Mouse (Mus musculus): ENCODE data around the gene Kat2a. TPM values are rescaled to one million over a fixed set of nuclear protein-coding genes. Genes with fewer than 3 reads are reported as not detected.

The Kat2a gene
- polyA plus RNA-seq, 1 experiment from 2014 or later: 53.1 TPM

DNA sequence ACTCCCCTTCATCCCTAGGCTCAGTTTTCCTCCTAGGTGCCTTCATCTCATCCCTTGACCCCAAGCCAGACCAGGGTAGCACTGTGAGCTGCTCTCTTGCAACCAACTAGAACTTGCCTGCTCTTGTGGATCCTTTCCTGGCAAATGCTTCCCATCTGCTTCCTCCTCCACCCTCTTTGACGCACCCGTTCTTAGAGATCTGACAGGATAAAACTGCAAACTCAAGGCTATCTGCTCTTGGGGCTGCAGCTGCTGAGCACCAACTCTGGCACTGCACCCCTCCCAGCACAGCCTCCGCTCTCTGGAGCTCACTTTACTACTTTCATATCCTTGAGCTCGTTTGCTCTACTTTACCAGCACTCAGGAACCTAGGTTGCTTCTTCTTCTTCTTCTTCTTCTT, 36.4 kb upstream of the Kat2a start:
- no peaks in the 10 kb centered on the region for H3K27me3 ChIP-seq
- H3K9me3 ChIP-seq: no peaks in the 10 kb centered on the region
- no peaks in the 10 kb centered on the region for H3K4me1 ChIP-seq
- H3K27ac ChIP-seq (replicated peaks): no peak overlapping the region
- no peak for ATAC-seq (replicated peaks)
- H3K9ac ChIP-seq (replicated peaks): no peak overlapping the region
- 85% methylated on average over 4 of the region's 4 CpGs for WGBS
- no peak overlapping the region for H3K4me2 ChIP-seq (replicated peaks)
- no peak overlapping the region for H3K4me3 ChIP-seq
- H3K36me3 ChIP-seq: peaks cover 3% of the 10 kb centered on the region; the same call in 1 of the 2 replicates

DNA sequence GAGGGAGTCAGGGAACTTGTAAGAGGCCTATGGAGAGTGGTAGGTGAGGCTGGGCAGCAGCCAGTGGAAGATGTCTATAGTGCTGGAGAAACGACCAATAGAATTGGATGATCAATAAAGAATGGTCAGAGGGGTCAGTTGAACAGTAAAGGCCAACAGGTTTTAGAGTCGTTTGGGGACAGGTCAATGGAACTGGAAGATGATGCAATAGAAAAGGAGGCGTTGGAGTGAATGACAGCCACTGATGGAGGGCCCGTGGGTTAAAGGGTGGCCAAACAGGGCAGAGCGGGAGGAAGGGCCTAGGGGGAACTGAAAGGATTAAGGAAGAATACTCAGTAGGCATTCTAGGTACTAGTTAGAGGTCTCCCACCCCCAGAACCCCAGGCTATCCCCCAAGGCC, 34.8 kb upstream of the Kat2a start:
- Histone ChIP-seq H3K9me3 (no peaks in the 10 kb centered on the region), H3K9ac (replicated peaks) (no peak overlapping the region), H3K27me3 (no peaks in the 10 kb centered on the region), H3K27ac (replicated peaks) (no peak overlapping the region), H3K4me2 (replicated peaks) (no peak overlapping the region), H3K4me1 (no peaks in the 10 kb centered on the region), H3K36me3 (peaks cover 3% of the 10 kb centered on the region; the same call in 1 of the 2 replicates), H3K4me3 (no peak overlapping the region)
- 72% methylated on average over 5 of the region's 5 CpGs for WGBS
- no peak for ATAC-seq (replicated peaks)

DNA sequence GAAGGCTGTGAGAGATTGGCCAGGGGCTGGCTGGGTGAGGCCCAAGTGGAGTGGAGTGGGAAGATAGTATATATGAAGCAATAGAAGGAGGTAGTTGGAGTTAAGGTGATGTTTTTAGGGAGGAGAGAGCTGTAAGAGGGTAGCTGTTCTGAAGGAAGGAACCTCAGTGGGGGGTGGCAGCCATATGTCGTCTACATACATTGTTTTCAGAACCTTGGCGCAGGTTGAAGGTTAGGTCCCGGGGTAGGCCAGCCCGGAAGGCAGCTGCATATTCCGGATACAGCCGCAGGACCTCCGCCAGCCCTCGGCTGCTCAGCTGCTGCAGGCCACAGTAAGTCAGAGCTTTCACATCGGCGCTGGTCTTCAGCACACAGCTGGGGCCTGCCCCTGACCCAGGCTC, 34.3 kb upstream of the Kat2a start:
- Histone ChIP-seq H3K4me1 (no peaks in the 10 kb centered on the region), H3K27ac (replicated peaks) (no peak overlapping the region), H3K9ac (replicated peaks) (no peak overlapping the region), H3K4me2 (replicated peaks) (no peak overlapping the region), H3K27me3 (no peaks in the 10 kb centered on the region), H3K9me3 (no peaks in the 10 kb centered on the region), H3K4me3 (no peak overlapping the region), H3K36me3 (peaks cover 2% of the 10 kb centered on the region; the same call in 1 of the 2 replicates)
- 86% methylated on average over 10 of the region's 10 CpGs for WGBS
- no peak for ATAC-seq (replicated peaks)

DNA sequence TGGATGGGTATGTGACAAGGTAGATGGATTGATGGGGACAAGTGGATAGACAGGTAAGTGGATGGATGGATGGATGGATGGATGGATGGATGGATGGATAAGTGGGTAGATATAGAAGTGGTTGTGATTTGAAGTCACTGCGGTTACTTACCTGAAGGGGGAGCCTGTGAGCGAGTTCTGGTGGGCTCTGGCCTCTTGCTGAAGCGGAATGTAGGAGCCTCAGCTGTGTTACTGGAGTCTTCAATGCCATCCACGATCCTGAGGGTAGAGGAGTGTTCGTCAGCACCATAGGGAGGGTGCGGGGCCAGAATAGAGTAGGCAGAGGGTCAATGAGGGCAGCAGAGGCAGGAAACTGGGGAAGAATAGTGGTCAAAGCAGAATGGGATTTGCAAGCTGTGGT, 32.8 kb upstream of the Kat2a start:
- Histone ChIP-seq H3K4me1 (no peaks in the 10 kb centered on the region), H3K9me3 (no peaks in the 10 kb centered on the region), H3K36me3 (no peaks in the 10 kb centered on the region), H3K27ac (replicated peaks) (no peak overlapping the region), H3K4me3 (no peak overlapping the region), H3K4me2 (replicated peaks) (no peak overlapping the region), H3K9ac (replicated peaks) (no peak overlapping the region), H3K27me3 (no peaks in the 10 kb centered on the region)
- WGBS: 14% methylated on average over 6 of the region's 6 CpGs
- no peak for ATAC-seq (replicated peaks)

DNA sequence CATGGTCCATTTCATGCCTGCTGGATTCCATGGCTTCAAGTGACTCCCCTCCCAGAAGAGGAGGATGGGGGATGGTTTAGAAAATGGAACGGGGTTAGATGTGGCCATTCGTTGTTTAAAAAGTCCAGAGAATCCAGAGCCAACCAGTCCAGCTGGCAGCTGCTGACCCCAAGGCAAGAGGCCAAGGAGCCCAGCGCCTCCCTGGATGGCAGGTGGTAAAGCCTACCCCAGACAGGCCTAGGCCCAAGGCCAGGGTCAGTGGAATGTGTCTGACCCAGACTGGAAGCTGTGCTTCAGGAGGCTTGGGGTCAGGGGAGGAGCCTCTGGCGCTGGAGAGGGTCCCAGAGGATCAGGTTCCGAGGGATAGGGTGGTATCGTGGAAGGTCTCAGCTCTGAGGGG, 29.1 kb upstream of the Kat2a start:
- no peak overlapping the region for H3K9ac ChIP-seq (replicated peaks)
- H3K4me3 ChIP-seq: no peak overlapping the region
- no peaks in the 10 kb centered on the region for H3K9me3 ChIP-seq
- H3K4me2 ChIP-seq (replicated peaks): no peak overlapping the region
- H3K36me3 ChIP-seq: no peaks in the 10 kb centered on the region
- H3K27me3 ChIP-seq: no peaks in the 10 kb centered on the region
- 82% methylated on average over 6 of the region's 6 CpGs for WGBS
- H3K4me1 ChIP-seq: peaks cover 17% of the 10 kb centered on the region
- no peak for ATAC-seq (replicated peaks)
- no peak overlapping the region for H3K27ac ChIP-seq (replicated peaks)

DNA sequence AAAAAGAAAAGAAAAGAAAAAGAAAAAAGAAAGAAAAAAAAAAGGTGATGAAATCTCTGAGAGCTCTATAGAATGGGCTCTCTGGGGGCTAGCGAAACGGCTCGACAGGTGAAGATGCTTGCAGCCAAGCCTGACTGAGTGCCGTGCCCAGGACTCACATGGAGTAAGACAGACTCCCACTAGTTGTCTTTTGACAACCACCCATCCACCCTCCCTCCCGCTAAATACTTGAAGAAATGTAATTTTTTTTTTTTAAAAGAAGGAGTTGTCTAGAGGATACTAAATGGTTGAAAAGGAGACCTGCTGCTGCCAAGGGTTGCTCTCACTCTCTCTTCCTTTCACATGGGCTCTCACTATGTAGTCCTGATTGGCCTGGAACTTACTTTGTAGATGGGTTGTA, 26.5 kb upstream of the Kat2a start:
- ATAC-seq (replicated peaks): peak; percentile 17; the same call in 1 of the 2 replicates
- Histone ChIP-seq H3K27ac (replicated peaks) (peak overlapping the region; percentile 88), H3K4me2 (replicated peaks) (peak overlapping the region; percentile 83), H3K4me1 (peaks cover 22% of the 10 kb centered on the region), H3K36me3 (no peaks in the 10 kb centered on the region), H3K9me3 (no peaks in the 10 kb centered on the region), H3K27me3 (no peaks in the 10 kb centered on the region), H3K4me3 (peak overlapping the region; percentile 72), H3K9ac (replicated peaks) (peak overlapping the region; percentile 64)
- WGBS: 8% methylated on average over 5 of the region's 5 CpGs

DNA sequence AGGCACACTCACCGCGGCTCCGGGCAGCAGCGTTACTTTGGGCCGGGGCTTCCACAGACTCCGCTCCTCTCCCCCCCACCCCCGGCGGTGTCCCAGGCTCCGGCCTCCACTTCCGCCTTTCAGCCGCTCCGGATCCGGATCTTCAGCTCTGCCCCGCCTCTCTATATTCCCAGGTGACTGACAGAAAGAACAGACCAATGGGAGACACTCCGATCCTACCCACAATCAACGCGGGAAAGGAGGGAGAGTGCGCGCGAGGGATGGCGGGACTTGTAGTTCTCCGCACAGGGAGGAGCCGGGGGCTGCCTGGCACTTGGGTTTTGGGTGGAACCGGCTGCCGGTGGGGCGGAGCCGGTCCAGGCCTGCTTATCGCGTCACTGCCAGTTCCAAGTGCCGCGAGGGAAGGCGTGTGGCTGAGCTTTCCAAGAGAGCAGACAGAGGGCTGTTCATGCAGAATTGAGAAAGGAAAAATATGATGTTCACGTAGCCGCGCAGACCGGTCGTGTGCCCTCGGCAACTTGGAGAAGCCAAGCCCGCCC, 25.9 kb upstream of the Kat2a start, which contains the start of gene Rab5c:
Gene Rab5c, minus strand, starts transcription at position 150 of the 539 bp plus-strand sequence.
- Histone ChIP-seq H3K36me3 (peaks cover 1% of the 10 kb centered on the region; the same call in 1 of the 2 replicates), H3K4me3 (peak within 1 kb of the TSS; percentile 72), H3K27me3 (no peaks in the 10 kb centered on the region), H3K9me3 (no peaks in the 10 kb centered on the region), H3K27ac (replicated peaks) (peak within 1 kb of the TSS; percentile 88), H3K9ac (replicated peaks) (peak within 1 kb of the TSS; percentile 88), H3K4me2 (replicated peaks) (peak within 1 kb of the TSS; percentile 83), H3K4me1 (peaks cover 22% of the 10 kb centered on the region)
- under 1% methylated on average over 39 of the region's 39 CpGs for WGBS
- ATAC-seq (replicated peaks): peak; percentile 100

DNA sequence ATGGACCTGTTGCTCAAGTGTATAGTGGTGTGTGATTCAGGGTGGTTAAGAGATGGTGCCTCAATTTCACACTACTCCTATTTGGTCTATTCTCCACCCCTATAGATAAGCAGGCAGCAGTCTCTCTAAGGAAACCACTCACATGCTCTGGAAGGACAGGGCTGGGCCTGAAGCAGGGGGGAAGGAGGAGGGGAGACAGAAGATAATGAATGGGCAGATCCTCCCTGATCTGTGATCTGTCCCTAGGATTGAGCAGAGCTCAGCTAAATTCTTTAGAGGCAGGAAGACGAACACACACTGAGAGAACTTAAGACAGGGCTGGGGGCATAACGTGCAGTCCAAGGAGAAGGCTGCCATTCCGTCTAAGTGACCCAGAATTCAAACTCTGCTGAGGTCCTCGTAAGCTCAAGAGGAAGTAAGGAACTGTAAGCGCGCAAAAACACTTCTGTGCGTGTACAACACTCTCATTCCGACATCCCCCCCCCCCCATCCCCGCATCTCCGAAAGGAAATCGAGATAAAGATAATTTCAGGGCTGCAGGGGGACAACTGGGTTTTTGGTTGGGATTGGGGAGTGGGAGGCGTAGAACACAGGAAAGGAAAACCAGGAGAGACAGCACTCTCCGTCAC, 25.0 kb upstream of the Kat2a start:
- Histone ChIP-seq H3K4me2 (replicated peaks) (peak overlapping the region; percentile 83), H3K4me1 (peaks cover 22% of the 10 kb centered on the region), H3K9me3 (no peaks in the 10 kb centered on the region), H3K9ac (replicated peaks) (peak overlapping the region; percentile 88), H3K27me3 (no peaks in the 10 kb centered on the region), H3K27ac (replicated peaks) (peak overlapping the region; percentile 57), H3K4me3 (peak overlapping the region; percentile 72), H3K36me3 (peaks cover 3% of the 10 kb centered on the region)
- ATAC-seq (replicated peaks): no peak
- WGBS: 3% methylated on average over 13 of the region's 13 CpGs

DNA sequence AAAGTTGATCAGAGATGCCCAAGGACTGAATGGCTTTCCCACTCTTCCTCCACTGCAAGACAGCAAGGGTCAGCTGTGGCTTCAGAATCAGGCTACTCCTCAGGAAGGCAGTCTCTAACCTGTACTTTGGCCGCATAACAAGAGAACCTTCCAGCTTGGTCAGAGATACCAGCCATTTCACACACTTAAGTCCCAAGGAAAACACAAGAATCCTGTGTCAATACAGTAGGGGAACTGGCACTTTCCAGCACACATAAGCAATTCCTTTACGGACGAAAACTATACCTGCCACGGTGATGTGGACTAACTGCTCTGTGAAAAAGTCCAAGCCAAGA, 24.4 kb upstream of the Kat2a start:
- peak overlapping the region; percentile 83 for H3K4me2 ChIP-seq (replicated peaks)
- WGBS: 80% methylated on average over 4 of the region's 4 CpGs
- ATAC-seq (replicated peaks): no peak
- H3K4me3 ChIP-seq: peak overlapping the region; percentile 72
- H3K36me3 ChIP-seq: peaks cover 3% of the 10 kb centered on the region
- H3K27ac ChIP-seq (replicated peaks): no peak overlapping the region
- no peaks in the 10 kb centered on the region for H3K27me3 ChIP-seq
- H3K9me3 ChIP-seq: no peaks in the 10 kb centered on the region
- H3K4me1 ChIP-seq: peaks cover 22% of the 10 kb centered on the region
- peak overlapping the region; percentile 88 for H3K9ac ChIP-seq (replicated peaks)

DNA sequence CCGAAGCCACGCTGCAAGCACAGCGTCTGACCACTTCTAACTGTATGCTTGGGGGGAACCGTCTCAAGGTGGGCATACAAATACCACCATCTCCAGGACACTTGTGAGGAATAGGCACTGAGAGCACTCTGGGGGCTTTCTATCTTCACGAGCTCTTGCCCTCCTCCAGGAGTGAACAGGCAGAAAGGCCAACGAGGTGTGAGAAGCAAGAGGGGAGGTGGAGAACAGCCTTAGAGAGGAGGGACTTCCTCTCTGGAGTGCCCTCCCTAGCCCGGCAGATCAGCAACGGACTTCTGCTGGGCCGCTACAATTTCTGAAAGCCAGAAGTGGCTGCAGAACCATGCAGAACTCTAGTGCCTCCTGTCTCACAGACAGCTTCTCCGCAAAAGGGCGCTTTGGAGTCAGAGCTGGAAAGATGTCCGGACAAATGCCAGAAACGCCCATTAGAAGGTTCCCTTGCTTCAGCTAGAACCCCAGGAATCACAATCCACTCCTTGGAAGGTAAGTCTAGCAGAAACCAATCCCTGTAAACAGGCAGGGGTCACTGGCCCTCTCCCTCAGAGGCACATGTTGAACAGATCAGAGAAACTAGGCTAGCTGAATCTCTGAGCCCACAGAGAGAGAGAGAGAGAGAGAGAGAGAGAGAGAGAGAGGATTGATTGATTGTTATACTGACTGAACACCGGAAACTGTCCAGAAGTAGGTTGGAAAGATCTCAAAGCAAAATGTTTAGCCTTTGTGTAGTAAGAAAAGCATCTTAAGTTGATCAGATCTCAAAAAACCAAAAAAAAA, 23.9 kb upstream of the Kat2a start:
- H3K4me2 ChIP-seq (replicated peaks): peak overlapping the region; percentile 83; the same call in 1 of the 2 replicates
- H3K4me3 ChIP-seq: peak overlapping the region; percentile 72
- peaks cover 3% of the 10 kb centered on the region for H3K36me3 ChIP-seq
- no peak for ATAC-seq (replicated peaks)
- H3K9ac ChIP-seq (replicated peaks): 0 out of 2 replicates have a peak overlapping the region, but pooled peaks have one; percentile 88
- H3K9me3 ChIP-seq: no peaks in the 10 kb centered on the region
- H3K27ac ChIP-seq (replicated peaks): no peak overlapping the region
- H3K4me1 ChIP-seq: peaks cover 22% of the 10 kb centered on the region
- WGBS: 83% methylated on average over 14 of the region's 14 CpGs
- H3K27me3 ChIP-seq: no peaks in the 10 kb centered on the region

DNA sequence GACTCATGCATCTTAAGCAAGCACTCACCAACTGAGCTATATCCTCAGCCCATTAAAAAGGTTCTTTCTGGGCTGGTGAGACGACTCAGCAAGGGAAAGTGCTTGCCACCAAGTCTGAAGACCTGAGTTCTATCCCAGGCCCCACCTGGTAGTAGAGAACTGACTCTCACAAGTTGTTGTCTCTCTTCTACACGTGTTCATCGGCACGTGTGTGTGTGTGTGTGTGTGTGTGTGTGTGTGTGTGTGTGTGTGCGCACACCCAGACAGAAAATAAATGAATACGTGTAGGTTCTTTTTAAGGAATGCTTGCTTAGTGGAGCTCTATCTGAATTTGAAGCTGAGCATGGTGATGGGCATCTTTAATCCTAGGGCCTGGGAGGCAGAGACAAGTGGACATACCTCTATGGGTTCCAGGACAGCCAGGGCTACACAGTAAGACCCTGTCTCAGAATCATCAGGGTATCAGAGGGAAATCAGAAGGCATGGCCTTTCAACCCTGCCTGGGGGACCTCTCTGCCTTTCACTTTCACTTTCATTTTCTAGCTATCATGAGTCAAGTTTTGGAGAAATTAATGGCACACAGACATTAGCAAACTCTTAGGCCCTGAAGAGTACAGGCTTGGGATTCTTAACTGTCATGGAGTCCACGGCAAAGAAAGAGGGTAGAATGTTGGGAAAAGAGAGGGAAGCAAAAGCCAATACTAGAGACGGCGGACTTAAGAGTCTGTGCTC, 23.0 kb upstream of the Kat2a start:
- no peak overlapping the region for H3K4me2 ChIP-seq (replicated peaks)
- no peak overlapping the region for H3K4me3 ChIP-seq
- WGBS: 93% methylated on average over 9 of the region's 9 CpGs
- no peaks in the 10 kb centered on the region for H3K27me3 ChIP-seq
- no peak for ATAC-seq (replicated peaks)
- H3K9me3 ChIP-seq: no peaks in the 10 kb centered on the region
- H3K4me1 ChIP-seq: peaks cover 22% of the 10 kb centered on the region
- peaks cover 3% of the 10 kb centered on the region for H3K36me3 ChIP-seq
- H3K9ac ChIP-seq (replicated peaks): no peak overlapping the region
- no peak overlapping the region for H3K27ac ChIP-seq (replicated peaks)
